Mouse (Mus musculus) right cerebral cortex, postnatal 14 days (tissue): Measurements from ENCODE around the gene Cmya5.

ENCODE experiments used
- DNase-seq: peaks from one replicate; pipeline ENCODE4 v3.0.0; 2022

Cmya5 gene

DNA sequence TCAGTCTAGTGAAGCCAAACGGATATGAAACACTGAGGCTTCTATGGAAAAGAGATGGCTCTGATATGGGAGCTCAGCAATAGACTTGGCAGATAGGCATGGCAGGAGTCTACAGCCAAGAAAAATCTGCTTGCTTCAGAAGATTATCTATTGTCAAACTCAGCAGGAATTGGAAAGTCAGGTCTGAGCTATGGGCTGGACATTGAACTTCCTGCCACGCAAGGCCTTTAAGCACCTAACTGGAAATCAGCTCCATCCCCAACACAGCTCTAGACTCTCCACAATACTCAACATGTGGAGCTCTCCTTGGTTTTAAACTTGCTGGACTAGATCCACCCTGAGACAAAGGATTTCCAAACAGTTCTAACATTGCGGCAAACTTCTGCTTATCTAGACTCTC is 84.1 kb downstream of the Cmya5 start:
- DNase-seq: no peak

DNA sequence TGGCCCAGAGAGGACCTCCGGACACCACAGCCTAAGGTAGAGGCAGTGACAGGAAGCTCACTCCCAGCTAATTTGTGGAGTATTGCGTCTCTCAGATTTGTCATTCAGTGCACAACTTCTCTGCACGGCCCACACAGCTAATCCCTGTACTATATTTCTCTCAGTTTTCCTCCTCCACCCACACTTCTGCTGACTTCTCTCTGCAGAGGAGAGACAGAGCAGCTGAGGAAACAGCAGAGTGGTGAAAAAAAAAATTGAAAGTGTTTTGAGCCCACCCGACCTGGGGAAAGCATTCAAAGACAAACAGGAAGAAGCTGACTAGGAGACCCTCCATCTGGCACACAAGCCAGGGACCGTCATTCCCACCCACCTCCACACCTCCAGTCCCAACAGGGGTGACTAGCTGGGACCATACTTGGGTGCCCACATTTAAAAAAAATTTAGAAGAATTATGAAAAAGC is 85.9 kb downstream of the Cmya5 start:
- no peak for DNase-seq

DNA sequence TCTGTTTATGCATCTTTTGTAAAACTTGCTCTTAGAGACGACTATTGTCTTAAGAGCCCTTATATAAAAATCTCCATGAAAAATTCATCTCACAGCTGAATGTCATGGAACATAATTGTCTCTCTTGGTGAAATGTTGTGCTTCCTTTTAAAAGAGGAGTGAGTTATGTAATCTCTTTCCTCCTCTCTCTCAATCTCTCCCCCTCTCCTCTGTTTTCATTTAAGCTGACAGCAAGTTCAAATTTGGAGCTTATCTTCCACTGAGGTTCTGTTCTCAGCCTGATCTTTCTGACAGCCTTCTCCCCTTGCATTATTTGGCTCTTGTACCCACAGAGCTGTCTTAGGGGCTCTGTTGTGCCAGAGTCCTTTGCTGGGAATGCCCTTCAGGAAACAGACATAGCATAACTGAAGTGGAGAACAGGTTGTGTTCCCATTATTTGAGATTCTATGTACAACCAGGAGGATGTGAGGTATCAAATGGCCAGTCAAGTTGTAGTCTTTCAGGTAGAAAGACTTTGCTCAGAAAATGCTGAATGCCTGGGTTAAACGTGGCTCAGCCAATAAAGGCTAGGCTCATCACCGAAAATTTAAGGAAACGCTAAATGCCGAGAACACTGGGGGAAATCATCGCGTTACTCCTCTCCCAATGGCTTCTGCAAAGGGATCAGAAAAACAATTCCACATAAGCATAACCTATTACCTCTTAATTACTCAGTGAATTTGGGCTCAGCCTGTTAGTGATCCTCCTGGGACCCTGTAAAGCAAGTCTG is 86.8 kb downstream of the Cmya5 start:
- no peak for DNase-seq

GRCm38 (mm10) chr13:93056091-93056490 is 88.4 kb downstream of the Cmya5 start:
- DNase-seq: no peak

- DNase-seq: no peak
Observed at GRCm38 (mm10) chr13:93051483-93051882, 93.0 kb downstream of the Cmya5 start.

GRCm38 (mm10) chr13:93041021-93041420 is 103.5 kb downstream of the Cmya5 start:
- no peak for DNase-seq

DNA sequence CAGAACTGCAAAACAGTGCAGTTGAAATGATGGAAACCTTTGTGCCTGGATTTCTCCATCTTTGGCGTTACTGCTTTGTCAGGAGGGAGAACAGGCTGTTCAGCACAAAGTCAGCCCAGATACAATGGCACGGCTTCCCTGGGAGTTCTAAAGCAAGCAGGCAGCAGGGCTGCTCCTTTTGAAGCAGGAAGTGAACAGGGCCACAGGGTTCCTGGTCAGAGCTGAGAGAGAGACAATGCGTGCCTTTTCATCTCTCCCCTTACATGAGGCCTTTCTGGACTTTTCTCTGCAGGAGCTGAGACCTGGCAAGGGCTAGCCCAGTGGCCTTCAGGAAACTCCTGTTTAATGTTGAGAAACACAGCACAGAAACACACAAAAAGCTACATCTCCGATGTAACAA is 108.3 kb downstream of the Cmya5 start:
- no peak for DNase-seq

- DNase-seq: no peak
Observed at GRCm38 (mm10) chr13:93029337-93029736, 115.2 kb downstream of the Cmya5 start.

- DNase-seq: no peak
Observed at GRCm38 (mm10) chr13:93024837-93025236, 119.7 kb downstream of the Cmya5 start.

DNA sequence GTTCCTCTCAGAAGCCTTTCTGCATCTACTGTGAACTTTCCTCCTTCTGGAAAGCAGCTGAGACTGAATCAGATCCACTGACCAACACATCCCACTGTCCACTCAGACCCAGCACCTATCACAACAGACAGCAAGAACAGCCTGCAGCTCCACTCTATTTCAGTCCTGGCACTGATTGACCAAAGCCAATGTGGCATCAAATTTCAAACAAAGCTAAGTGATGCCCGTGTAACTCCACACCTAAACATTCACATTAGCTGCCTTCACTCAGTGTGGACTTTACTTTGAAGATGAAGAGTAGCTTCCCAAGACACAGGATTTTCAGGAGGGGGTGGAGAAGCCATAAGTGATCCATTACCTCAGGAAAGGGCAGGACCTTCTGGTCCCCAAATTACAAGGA is 122.4 kb downstream of the Cmya5 start:
- DNase-seq: no peak

GRCm38 (mm10) chr13:93012952-93013351 is 131.6 kb downstream of the Cmya5 start:
- no peak for DNase-seq

GRCm38 (mm10) chr13:93011315-93011714 is 133.2 kb downstream of the Cmya5 start:
- DNase-seq: no peak

DNA sequence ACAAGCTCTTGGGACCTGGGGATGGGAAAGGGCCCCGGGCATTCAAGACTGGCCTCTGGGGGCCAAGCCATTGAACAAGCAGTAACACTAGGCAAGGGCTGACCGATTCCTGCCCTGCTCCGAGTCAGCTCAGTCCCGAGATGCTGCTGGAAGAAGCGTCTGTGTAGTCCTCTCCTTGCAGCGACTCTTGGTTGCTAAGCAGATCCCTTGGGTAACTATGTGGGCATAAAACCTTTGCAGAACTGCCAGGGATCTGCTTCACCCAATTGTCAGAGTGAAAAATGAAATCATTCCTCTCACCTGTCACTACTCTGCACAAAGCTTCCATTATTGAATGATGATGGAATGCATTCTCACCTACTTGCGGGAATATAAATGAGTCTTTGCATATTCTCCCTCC is 134.0 kb downstream of the Cmya5 start:
- no peak for DNase-seq

- no peak for DNase-seq
Observed at GRCm38 (mm10) chr13:93007078-93007477, 137.4 kb downstream of the Cmya5 start.

DNA sequence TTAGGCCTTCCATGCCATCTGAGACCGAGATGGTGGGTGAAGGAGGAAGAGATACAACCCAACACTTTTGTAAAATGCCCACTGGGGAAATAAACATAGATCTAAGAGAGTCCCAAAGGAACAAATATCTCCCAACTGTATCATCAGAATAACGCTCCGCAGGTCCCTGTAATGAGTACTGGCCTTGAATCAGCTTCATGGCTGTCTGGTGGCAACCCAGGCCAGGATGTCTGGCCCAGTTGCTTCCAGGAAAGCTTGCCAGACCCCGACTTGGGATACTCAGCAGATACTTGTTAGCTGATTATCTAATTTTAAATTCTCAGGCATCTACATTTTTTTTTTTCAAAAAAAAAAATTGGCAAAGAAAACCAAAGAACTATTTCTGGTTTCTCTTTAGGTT is 138.2 kb downstream of the Cmya5 start:
- DNase-seq: no peak

DNA sequence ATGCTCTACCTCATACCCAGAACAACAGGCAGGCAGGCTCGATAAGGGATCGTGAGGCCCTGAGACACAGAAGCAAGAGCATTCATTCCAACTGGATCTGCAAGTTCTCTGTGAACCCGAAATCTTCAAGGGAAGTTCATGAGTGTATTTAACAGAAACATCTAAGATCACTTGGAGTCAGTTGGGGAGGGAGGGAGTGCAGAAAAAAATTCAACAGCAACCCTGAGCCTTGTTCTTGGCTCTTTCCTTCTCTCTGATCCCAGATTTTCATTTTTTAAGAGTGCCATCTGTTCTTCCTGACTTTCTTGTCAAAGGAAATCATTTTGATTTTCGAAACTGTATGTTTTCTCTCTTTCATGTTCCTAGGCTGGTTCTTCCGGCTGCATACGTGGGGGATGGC is 140.5 kb downstream of the Cmya5 start:
- DNase-seq: no peak

GRCm38 (mm10) chr13:93002456-93002855 is 142.1 kb downstream of the Cmya5 start:
- no peak for DNase-seq

GRCm38 (mm10) chr13:93000640-93001351 is 143.7 kb downstream of the Cmya5 start:
- DNase-seq: no peak

DNA sequence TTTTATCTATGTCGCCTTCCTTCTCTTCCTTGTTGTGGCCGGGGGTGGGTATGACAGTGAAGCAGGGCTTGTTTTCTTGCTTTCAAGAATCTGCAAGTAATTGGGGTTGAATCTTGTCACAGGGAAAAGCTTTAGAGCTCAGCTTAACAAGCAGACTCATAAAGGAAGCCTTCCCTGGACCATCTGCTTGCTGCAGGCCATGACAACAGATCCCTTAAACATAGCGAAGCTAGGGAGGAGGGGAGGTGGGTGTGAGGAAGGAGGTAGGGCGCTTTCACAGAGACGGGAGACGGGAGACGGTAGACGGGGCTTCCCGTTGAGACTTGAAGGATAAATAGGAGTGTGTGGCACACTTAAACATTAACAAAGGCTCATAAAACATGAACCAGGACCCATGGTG is 144.7 kb downstream of the Cmya5 start:
- no peak for DNase-seq

- DNase-seq: no peak
Observed at GRCm38 (mm10) chr13:92994743-92995142, 149.8 kb downstream of the Cmya5 start.

- no peak for DNase-seq
Observed at GRCm38 (mm10) chr13:92992823-92993222, 151.7 kb downstream of the Cmya5 start.
